Mouse (Mus musculus): ENCODE measurements around the gene Fnip2. TPM values are rescaled to one million over a fixed set of nuclear protein-coding genes. Genes with fewer than 3 reads are reported as not detected.
"Not testable (repeated sequence)": the region's sequence is repeated elsewhere in the genome, so short reads cannot be mapped to it uniquely, and the experiment has no call there.

Fnip2 gene
- total RNA-seq, 2 experiments from 2014 or later: 13.7 to 15.6 TPM

DNA sequence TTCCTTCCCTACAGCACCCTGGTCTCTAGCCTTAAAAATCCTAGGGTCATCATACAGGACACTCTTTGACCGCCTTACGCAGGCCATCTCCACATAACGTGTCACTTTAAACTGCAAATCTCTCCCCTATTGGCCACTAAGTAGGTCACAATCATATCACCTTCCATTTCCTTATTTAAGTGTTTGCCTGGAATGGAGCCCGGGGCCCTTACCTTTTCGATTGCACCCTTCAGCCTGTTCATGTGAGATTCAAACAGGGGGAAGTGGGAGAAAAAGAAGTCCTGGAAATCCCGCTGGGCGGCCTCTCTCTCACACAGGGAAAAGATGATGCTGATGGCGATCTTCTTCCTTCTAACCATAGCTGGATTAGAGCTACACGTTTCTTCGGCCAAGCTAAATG, 74.5 kb downstream of the Fnip2 start:
- DNase-seq (ENCODE audit: low spot score): no peak
- intact Hi-C loops (cut with DNase I): loop anchor here (10.0 kb wide), 1 partner anchor 538 kb away; no protein-coding TSS in a partner anchor

DNA sequence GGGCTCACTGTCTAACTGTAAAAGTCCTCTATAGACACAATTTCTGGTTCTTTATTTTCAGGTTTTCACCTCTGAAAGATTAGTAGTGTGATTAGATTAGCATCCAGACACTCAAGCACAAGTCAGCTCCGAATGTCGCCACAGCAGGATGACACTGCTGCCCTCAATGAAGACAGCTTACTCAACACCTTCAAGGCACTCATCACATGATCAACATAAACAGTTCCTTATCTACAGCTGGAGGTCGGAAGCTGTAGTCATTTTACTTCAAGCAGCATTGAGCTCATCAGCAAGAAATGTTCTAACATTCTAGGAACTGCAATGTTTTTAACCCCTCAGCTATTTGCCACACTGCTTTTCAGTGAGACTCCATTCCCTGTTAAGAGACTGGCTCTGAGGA, 76.0 kb downstream of the Fnip2 start:
- DNase-seq (ENCODE audit: low spot score): no peak
- intact Hi-C loops (cut with DNase I): loop anchor here (10.0 kb wide), 1 partner anchor 537 kb away; no protein-coding TSS in a partner anchor

DNA sequence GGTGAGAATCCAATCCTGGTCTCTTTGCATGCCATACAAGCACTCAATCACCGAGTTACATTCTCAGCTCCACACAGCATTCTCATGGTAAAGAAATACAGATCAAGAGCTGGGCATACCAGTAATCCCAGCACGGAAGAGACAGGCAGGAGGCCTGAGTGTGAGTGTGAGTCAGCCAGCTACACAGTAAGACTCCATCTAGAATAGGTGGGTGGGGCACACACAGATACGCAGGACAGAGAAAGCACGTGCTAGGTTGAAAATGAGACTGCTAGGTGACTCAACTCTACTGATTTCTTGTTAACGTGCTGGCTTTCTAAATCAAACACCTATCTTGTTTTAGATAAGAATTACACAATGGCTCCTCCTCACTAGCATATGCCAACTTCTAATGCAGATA, 77.5 kb downstream of the Fnip2 start:
- DNase-seq (ENCODE audit: low spot score): no peak
- intact Hi-C loops (cut with DNase I): loop anchor here (10.0 kb wide), 1 partner anchor 535 kb away; no protein-coding TSS in a partner anchor

DNA sequence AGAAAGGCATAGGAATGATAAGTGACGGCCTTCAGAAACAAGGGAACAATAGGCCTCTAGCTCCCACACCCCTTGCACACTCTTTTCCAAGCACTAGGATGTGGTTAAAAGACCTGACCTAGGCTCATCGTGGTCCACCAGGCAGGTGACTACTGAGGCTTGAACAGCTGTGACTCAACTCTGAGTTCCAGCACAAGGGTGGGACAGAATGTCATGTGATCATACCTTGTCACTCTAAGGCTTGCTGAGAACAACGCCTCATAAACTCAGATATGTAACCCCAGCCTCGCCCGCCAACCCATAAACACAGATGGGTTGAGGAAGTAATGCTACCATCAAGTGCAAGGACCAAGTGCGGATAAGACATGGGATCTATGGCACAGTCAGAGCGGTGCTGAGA, 79.6 kb downstream of the Fnip2 start:
- intact Hi-C loops (cut with DNase I): no loop called here
- DNase-seq (ENCODE audit: low spot score): no peak

DNA sequence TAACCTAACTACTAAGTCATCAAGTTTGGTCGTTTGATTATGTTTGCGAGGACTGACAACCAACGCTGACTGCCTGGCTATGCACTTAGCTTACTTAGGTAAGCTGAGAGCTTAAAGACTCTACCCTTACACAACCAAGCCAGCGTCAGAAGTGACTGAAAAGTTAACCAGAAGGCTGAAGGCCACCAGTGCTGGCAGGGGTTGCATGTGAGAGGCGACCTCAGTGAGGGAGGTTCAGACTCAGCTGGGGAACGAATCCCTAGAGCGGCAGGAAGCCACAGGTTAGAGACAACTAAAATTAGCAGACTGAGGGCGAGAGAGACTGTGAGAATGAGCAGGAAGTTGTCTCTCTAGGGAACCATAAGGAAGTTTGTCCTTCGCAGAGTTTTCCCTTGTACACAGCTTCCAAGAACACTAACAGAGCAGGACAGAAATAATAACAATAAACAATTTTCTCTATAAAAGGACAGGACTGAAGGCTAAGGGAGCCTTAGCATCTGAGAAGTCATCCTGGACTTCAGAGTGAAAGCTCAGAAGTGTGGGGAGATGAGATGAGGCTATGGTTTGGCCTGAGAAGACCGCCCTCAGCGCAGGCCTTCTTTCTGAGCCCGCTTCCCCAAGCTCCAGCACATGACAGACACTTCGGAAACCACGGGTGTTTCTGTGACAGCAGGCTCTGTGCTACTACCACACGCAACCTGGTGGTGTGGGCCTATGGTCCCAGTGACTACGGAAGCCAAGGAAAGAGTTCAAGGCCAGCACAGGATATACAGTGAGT, 83.1 kb downstream of the Fnip2 start:
- no peak for DNase-seq (ENCODE audit: low spot score)
- intact Hi-C loops (cut with DNase I): no loop called here

DNA sequence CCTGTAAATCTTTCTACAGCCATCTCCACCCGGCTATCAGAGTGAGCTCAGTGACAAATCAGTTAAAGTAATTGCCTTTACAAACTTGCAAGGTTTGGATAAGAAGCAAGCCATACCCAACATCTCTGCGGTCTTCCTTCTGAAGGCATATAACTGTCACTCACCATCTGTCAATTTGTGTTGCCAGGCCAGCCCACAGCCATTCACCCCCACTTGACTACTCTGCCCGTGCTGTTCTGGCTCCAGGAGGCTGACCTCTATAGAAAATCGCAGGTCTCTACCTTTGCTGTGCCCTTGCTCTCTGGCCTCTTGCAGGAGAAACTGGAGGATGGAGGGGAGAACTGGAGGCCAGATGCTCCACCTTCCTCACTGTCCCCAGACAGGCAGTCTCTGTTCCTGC, 88.7 kb downstream of the Fnip2 start:
- intact Hi-C loops (cut with DNase I): no loop called here
- DNase-seq (ENCODE audit: low spot score): no peak

DNA sequence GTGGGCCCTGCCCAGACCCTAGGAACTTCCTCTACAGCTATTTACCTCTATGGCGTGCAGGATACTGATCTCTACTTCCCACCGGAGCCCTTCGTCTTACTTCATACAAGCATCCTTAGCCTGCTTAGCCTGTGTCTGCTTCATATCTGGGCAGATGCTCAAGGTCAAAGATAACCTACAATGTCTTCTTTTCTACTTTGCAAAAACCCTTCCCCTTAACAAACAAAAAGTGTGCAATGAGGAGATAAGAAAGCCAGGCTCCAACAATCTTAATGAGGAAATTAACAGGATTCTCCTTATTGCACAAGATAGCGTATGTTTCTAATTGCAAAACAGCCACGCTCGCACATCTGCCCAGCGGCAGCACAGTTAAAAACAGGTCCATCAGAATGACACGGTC, 89.2 kb downstream of the Fnip2 start:
- intact Hi-C loops (cut with DNase I): no loop called here
- DNase-seq (ENCODE audit: low spot score): no peak

DNA sequence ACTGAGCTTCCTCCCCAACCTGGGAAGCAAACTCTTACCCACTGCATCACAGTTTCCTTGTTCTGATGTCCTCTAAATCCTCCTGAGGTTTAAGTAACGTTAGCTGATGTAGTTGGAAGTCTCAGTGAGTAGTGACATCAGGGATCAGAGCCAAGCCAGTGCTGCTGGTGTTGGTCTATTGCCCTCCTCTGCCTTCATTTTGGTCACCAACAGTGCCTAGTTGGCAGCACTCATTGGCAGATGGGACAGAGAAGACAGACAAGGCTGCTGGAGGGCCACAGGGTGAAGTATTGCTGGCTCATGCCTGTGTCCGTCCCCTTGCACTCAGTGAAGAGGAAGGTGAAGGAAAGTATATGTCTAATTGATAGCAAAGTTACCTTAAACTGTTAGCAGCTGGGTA, 91.6 kb downstream of the Fnip2 start:
- no peak for DNase-seq (ENCODE audit: low spot score)
- intact Hi-C loops (cut with DNase I): no loop called here

DNA sequence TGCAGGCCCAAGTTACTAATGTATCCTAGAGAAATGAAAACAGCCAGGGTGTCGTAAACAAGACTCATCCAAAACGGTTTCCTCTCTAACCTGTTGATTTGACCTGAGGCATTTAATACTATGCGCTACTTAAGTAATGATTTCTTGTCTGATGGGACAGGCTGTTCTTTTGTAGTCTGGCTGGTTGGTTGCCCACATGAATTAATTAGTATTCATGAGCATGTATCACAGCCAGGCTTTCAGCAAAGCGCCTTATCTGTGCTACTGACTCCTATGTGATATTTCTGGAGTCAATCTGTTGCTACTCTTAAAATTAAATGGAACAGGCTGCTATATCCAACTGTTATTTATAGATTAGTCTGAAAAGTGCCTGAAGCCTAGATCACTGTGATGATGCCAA, 92.7 kb downstream of the Fnip2 start:
- intact Hi-C loops (cut with DNase I): no loop called here

DNA sequence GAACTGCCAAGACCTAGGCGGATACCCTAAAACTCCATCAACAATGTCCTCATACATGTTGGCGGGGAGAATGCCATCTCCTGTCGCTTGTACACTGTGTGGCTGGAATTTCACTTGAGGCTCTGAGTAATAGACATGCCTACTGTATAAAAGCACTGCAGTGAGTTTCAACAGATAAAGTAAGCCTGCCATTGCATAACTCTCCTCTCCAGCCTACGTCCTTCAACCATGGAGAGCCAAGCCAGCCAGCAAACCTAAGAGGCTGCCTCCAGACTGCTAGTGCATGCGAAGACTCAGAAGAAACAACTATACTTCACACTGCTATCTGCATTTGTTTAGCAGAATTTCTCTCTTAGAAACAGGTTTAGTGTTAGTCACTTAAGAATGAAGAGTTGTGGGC, 95.2 kb downstream of the Fnip2 start:
- no peak for DNase-seq (ENCODE audit: low spot score)
- intact Hi-C loops (cut with DNase I): no loop called here

More for the DNA sequence above, 92.7 kb downstream of the Fnip2 start:
- no peak for DNase-seq (ENCODE audit: low spot score)

DNA sequence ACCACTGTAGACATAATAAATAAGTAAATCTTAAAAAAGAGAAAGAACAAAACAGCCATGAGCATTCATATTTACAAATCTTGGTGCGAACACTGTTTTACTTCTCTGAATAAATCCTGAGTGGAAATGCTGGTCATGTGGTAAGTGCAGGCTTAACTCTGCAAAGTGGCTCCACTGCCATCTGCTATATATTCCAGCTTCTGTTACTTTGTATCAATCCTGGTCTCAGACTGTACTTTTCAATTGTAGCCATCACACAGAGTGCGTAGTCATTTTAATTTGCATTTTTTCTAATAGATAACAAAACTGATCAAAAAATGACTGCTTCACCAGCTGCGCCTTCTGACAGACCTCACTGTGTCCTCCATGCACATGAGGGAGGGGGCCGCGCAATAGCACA, 98.2 kb downstream of the Fnip2 start:
- no peak for DNase-seq (ENCODE audit: low spot score)
- intact Hi-C loops (cut with DNase I): loop anchor here (1.0 kb wide), 1 partner anchor 267 kb away; no protein-coding TSS in a partner anchor

DNA sequence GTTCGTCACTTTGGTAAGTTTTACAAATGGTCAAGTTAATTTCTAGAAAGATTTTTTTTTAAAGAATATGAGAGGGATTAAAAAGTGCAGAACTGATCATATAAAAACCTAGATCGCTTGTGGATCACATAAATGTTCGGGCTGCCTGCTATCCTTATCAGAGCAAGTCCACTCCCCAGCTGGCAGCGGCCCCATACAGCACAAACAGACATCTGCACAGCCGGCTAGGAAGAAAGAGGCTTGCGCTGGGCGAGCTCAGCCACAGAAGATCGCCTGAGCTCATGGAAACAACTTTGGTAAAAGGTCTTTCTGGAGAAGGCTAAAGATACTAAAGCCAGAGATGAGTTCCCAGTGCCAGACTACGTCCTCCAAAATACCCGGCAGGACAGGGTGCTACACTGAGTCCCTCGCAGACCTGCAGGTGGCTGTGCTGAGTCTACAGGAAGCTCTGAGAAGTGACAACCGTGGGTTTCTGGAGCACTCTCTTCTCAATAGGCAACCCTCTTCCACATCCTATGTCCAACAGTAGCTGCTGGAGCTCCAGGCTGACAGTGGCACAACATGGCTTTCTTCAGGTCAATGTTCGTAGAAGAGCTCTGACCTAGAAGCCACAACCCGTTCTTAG, 108.8 kb downstream of the Fnip2 start:
- DNase-seq (ENCODE audit: low spot score): no peak
- intact Hi-C loops (cut with DNase I): no loop called here

DNA sequence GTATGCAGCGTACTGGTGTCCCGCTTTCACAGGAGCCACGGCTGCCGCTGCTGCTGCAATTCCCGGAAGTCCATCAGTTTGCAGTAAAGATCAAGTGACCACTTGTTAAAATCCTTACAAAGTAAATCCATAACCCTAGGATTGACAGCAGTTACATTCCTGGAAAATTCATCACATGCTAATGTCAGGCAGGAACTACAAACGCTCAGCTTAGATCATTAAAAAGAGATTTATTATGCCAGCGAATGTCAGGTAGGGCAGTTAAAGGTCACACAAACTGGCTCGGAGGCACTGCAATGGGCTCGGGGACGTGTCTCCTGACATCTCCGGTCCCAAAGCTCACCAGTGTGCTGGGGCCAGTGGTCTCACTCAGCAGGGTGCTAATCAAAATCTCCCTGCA, 111.8 kb downstream of the Fnip2 start:
- intact Hi-C loops (cut with DNase I): no loop called here
- DNase-seq (ENCODE audit: low spot score): no peak

DNA sequence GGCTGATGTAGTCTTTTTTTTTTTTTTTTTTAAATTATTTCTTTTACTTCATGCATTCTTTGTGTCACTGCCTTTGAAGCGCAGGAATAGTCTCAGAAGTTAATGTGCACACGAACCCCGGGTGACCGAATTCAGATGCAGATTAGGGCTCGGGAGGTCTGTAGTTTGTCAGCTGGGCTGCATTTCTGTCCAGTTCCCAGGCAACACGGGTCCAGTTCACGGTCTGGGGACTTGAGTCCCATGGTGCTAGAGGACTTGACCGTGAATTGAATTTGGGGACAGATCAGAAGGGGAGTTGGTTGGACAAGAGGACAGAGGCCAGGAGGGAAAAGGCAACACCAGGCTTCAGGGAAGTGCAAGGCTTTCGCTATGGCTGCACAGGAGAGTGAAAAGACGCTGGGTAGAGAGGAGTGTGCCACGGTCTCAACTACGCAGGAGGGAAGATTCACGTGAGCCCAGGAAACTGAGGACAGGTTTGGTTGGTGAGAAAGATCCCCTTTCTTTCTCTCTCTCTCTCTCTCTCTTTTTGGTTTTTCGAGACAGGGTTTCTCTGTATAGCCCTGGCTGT, 114.8 kb downstream of the Fnip2 start:
- DNase-seq (ENCODE audit: low spot score): no peak
- intact Hi-C loops (cut with DNase I): loop anchor here (1.0 kb wide), 1 partner anchor 153 kb away; no protein-coding TSS in a partner anchor

DNA sequence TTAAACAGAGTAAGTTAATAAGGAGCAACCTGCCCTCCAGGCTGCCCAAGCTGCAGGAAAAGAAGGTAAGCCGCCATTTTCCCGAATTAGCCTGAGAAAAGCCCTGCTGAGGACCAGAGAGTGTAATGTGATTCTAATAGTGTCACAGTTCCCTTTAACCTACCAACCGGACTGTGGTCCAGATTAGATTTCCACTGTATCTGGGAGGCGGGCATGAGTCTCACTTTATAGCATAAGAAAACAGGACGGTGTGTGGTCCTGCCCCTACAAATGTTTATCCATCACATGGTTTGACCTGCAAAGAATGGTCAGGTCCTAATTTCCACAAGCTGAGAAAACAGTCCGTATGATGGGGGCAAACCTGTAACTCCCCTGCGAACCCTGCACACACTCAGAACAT, 118.2 kb downstream of the Fnip2 start:
- intact Hi-C loops (cut with DNase I): loop anchor here (10.0 kb wide), 1 partner anchor 155 kb away; no protein-coding TSS in a partner anchor
- DNase-seq (ENCODE audit: low spot score): no peak

DNA sequence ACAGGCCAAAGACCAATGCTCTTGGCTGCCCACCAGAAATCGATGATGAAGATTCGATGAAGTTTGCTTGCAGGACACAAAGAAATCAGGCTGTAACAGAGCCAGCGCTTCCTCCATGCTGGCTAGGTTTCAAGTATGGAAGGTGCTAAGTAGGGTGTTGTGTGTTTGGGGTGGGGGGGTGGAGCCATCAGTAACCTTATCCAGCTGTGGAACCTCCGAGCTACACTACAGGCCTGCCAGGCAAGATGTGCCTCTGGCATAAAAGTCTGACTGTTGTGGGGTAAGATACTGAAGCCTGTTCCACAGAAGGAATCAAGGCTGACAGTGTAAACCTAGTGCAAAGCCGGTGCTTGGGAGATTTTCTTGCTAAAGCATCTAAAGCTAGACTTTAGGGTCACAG, 119.2 kb downstream of the Fnip2 start:
- DNase-seq (ENCODE audit: low spot score): no peak
- intact Hi-C loops (cut with DNase I): loop anchor here (10.0 kb wide), 1 partner anchor 154 kb away; no protein-coding TSS in a partner anchor

DNA sequence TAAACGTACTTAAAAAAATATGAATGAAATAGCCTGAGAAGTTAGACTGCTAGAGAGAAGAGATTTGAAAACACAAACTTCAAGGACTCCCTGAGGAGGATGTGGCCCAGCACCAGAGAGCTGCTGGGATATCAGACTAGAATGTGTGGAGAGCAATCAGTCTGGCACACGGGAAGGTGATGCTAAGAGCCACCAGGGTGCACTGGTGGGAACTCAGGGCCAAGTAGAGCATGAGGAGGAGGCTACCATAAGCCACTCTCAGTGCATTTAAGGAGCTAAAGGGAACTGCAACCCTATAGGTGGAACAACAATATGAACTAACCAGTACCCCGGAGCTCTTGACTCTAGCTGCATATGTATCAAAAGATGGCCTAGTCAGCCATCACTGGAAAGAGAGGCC, 120.9 kb downstream of the Fnip2 start:
- intact Hi-C loops (cut with DNase I): loop anchor here (10.0 kb wide), 1 partner anchor 152 kb away; no protein-coding TSS in a partner anchor
- DNase-seq (ENCODE audit: low spot score): not testable (repeated sequence)

DNA sequence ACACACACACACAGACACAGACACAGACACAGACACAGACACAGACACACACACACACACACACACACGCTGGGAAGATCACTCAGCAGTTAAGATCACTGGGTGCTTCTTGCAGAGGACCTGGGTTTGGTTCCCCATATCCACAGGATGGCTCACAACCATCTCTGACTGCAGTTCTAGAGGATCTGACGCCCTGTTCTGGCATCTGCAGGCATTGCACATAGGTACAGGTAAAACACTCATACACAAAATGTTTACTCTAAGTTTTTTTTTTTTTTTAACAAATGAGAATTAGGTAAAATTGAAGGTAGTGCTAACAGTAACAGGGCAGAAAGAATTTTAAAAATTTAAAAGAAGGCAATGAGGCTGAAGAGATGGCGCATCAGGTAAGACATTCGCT, 121.5 kb downstream of the Fnip2 start:
- no peak for DNase-seq (ENCODE audit: low spot score)
- intact Hi-C loops (cut with DNase I): loop anchor here (10.0 kb wide), 1 partner anchor 151 kb away; no protein-coding TSS in a partner anchor

DNA sequence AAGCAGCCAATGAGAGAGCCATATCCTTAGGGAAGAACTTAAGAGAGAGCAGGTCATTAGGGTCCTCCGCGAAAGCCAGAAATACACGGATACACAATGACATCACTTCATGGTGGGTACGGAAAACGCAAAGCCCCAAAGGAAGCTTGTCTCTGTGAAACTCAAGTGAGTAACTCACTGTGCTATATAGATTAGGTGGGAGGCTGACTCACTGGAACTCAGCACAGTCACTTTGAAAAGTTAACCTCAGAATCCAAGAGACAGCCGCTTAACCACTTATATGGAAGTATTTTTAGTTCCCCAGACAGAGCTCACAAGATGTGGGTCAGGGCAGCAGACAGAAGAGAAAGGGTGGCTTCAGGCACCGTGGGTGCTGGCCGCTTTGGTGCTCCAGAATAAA, 122.6 kb downstream of the Fnip2 start:
- DNase-seq (ENCODE audit: low spot score): no peak
- intact Hi-C loops (cut with DNase I): loop anchor here (10.0 kb wide), 1 partner anchor 150 kb away; no protein-coding TSS in a partner anchor

DNA sequence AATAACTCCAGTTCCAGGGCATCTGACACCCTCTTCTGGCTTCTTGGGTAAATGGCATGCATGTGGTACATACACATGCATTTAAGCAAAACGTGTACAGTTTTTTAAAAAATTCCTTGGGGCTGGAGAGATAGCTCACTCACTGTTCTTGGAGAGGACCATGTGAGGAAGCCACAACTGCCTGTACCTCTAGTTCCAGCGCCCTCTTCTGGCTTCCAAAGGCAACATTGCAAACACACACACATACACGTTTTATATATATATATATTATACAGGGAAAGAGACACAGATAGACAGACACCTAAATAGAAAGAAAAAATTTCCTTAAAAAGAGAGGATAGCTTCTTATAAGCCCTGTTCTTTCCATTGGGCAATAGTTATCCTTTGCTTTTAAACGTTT, 123.7 kb downstream of the Fnip2 start:
- intact Hi-C loops (cut with DNase I): loop anchor here (10.0 kb wide), 1 partner anchor 149 kb away; no protein-coding TSS in a partner anchor
- no peak for DNase-seq (ENCODE audit: low spot score)

Measured in heart, postnatal 25 days (tissue).